Mouse (Mus musculus) retina, embryonic 14.5 days (tissue): ENCODE measurements around the gene Ralgps1.
"Not testable (repeated sequence)": the region's sequence is repeated elsewhere in the genome, so short reads cannot be mapped to it uniquely, and the experiment has no call there.

Source experiments
- DNase-seq: peaks from one replicate; pipeline ENCODE4 v3.0.0-alpha.2; 2015; ENCODE audit warnings: low spot score

Gene Ralgps1

GRCm38 (mm10) chr2:33131500-33132092 is 239.7 kb downstream of the Ralgps1 start, which contains the start of gene Garnl3:
Garnl3 (minus strand) TSS chr2:33131654.
- DNase-seq, result peak; percentile 70

GRCm38 (mm10) chr2:33130526-33131483 is 240.5 kb downstream of the Ralgps1 start:
- peak; percentile 99 for DNase-seq

- DNase-seq, result no peak
Measured at GRCm38 (mm10) chr2:33130141-33130525, 241.2 kb downstream of the Ralgps1 start.

GRCm38 (mm10) chr2:33129696-33130095 is 241.6 kb downstream of the Ralgps1 start:
- DNase-seq, result no peak

GRCm38 (mm10) chr2:33129005-33129404 is 242.3 kb downstream of the Ralgps1 start:
- DNase-seq, result no peak

- DNase-seq, result no peak
Measured at GRCm38 (mm10) chr2:33127271-33127670, 244.0 kb downstream of the Ralgps1 start.

GRCm38 (mm10) chr2:33122856-33123255 is 248.4 kb downstream of the Ralgps1 start:
- no peak for DNase-seq

GRCm38 (mm10) chr2:33100536-33100935 is 270.8 kb downstream of the Ralgps1 start:
- DNase-seq, result no peak

GRCm38 (mm10) chr2:33097326-33097725 is 274.0 kb downstream of the Ralgps1 start:
- not testable (repeated sequence) for DNase-seq

- no peak for DNase-seq
Measured at GRCm38 (mm10) chr2:33095221-33095671, 276.0 kb downstream of the Ralgps1 start.

GRCm38 (mm10) chr2:33090620-33091520 is 280.4 kb downstream of the Ralgps1 start:
- DNase-seq, result no peak

- DNase-seq, result not testable (repeated sequence)
Measured at GRCm38 (mm10) chr2:33090033-33090400, 281.3 kb downstream of the Ralgps1 start.

GRCm38 (mm10) chr2:33089356-33090032 is 281.8 kb downstream of the Ralgps1 start:
- no peak for DNase-seq

GRCm38 (mm10) chr2:33086671-33087363 is 284.5 kb downstream of the Ralgps1 start:
- no peak for DNase-seq

GRCm38 (mm10) chr2:33086016-33086596 is 285.2 kb downstream of the Ralgps1 start:
- no peak for DNase-seq

- no peak for DNase-seq
Measured at GRCm38 (mm10) chr2:33084221-33084620, 287.1 kb downstream of the Ralgps1 start.
